Mouse (Mus musculus): ENCODE measurements around the gene Lin7a. TPM values are rescaled to one million over a fixed set of nuclear protein-coding genes. Genes with fewer than 3 reads are reported as not detected.

Gene Lin7a
- polyA plus RNA-seq, 1 experiment from 2014 or later = 4.5 TPM

GRCm38 (mm10) chr10:107442781-107443180 is 171.3 kb downstream of the Lin7a start:
- H3K9me3 ChIP-seq (ENCODE audit: control insufficient read depth, low read length) = no peaks in the 10 kb centered on the region
- no peaks in the 10 kb centered on the region for H3K27me3 ChIP-seq (ENCODE audit: control insufficient read depth, insufficient read depth, low read depth, low read length)
- WGBS = 9% methylated on average over 4 of the region's 4 CpGs

DNA sequence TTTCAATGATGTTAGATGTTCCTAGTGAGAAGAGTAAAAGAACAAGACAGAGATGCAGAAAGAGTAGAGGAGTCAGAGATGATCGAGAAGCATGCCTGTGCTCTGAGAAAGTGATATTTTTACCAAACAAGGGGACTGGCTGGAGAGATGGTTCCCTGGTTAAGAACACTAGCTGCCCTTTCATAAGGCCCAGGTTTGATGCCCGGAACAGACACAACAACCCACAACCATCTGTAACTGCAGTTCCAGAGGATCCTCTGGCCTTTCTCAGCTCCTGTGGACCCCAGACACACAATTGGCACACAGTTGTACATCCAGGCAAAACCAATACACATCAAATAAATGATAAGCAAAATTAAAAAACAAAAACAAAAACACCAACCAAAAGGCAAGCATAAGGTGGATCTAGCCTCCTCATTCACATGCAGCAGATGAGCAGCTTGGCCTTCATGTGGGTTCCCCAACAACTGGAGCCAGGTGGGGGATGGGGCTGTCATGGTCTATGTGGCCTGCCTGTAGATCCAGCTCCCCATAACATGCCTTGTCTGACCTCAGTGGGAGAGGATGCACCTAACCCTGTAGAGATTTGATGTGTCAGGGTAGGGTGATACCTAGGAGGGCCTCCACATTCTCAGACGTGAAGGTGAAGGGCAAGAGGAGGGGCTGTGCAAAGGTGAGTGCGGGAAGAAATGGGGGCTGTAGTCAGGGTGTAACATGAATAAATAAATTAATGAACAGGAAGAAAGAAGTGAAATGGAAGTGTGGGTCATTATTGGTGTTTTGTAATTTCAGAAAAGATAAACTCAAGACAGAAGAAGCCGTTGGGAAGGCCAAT is 178.2 kb downstream of the Lin7a start:
- no peak for ATAC-seq (ENCODE audit: low read depth)
- Histone ChIP-seq H3K27ac (ENCODE audit: low read length) (no peak overlapping the region), H3K4me2 (ENCODE audit: low read depth, low read length) (no peak overlapping the region)

More at GRCm38 (mm10) chr10:107442781-107443180, 171.3 kb downstream of the Lin7a start:
- no peak overlapping the region for H3K9ac ChIP-seq (ENCODE audit: low read length)
- H3K36me3 ChIP-seq (ENCODE audit: control insufficient read depth, insufficient read depth, low read length) = no peaks in the 10 kb centered on the region
- no peak overlapping the region for H3K27ac ChIP-seq (ENCODE audit: low read length)
- no peak overlapping the region for H3K4me3 ChIP-seq (ENCODE audit: low read length)
- H3K4me2 ChIP-seq (ENCODE audit: low read depth, low read length) = no peak overlapping the region
- ATAC-seq (ENCODE audit: low read depth) = no peak
- no peaks in the 10 kb centered on the region for H3K4me1 ChIP-seq (replicated peaks; ENCODE audit: control insufficient read depth, insufficient read depth, low read length)

GRCm38 (mm10) chr10:107467819-107468218 is 196.3 kb downstream of the Lin7a start:
- WGBS = 19% methylated on average over 6 of the region's 7 CpGs
- Histone ChIP-seq H3K4me2 (ENCODE audit: low read depth, low read length) (no peak overlapping the region), H3K4me1 (replicated peaks; ENCODE audit: control insufficient read depth, insufficient read depth, low read length) (no peaks in the 10 kb centered on the region), H3K27ac (ENCODE audit: low read length) (no peak overlapping the region), H3K27me3 (ENCODE audit: control insufficient read depth, insufficient read depth, low read depth, low read length) (no peaks in the 10 kb centered on the region), H3K4me3 (ENCODE audit: low read length) (no peak overlapping the region), H3K36me3 (ENCODE audit: control insufficient read depth, insufficient read depth, low read length) (no peaks in the 10 kb centered on the region), H3K9ac (ENCODE audit: low read length) (no peak overlapping the region), H3K9me3 (ENCODE audit: control insufficient read depth, low read length) (no peaks in the 10 kb centered on the region)
- ATAC-seq (ENCODE audit: low read depth) = peak; percentile 97

More for the DNA sequence above, 178.2 kb downstream of the Lin7a start:
- Histone ChIP-seq H3K4me3 (ENCODE audit: low read length) (no peak overlapping the region), H3K27me3 (ENCODE audit: control insufficient read depth, insufficient read depth, low read depth, low read length) (no peaks in the 10 kb centered on the region), H3K9ac (ENCODE audit: low read length) (no peak overlapping the region), H3K4me1 (replicated peaks; ENCODE audit: control insufficient read depth, insufficient read depth, low read length) (no peaks in the 10 kb centered on the region), H3K36me3 (ENCODE audit: control insufficient read depth, insufficient read depth, low read length) (no peaks in the 10 kb centered on the region), H3K9me3 (ENCODE audit: control insufficient read depth, low read length) (no peaks in the 10 kb centered on the region)
- WGBS = 84% methylated on average over 5 of the region's 5 CpGs

Other genes with a start within 250 kb of the Lin7a start
- 10.6 and 11.0 TPM in 2 replicates for gene Acss3, start 148.0 kb upstream of the Lin7a start, polyA plus RNA-seq (2015; fragmentation: Nextera tagmentation; extraction: Ambion mirVana)
- gene Myf5, start 214.4 kb downstream of the Lin7a start, polyA plus RNA-seq (2015; fragmentation: Nextera tagmentation; extraction: Ambion mirVana) = 0.30 and 0.72 TPM in 2 replicates
- 0.70 and 2.4 TPM in 2 replicates for gene Myf6, start 223.1 kb downstream of the Lin7a start, polyA plus RNA-seq (2015; fragmentation: Nextera tagmentation; extraction: Ambion mirVana)